Mouse (Mus musculus) megakaryocyte-erythroid progenitor cell, adult 5-6 weeks (primary cell): ENCODE results near the gene Sco1. TPM values are rescaled to one million over a fixed set of nuclear protein-coding genes. Genes with fewer than 3 reads are reported as not detected.
"Not testable (repeated sequence)": the region's sequence is repeated elsewhere in the genome, so short reads cannot be mapped to it uniquely, and the experiment has no call there.

ENCODE experiments used
- ATAC-seq: replicated peaks from 2 replicates; pipeline ENCODE4 v1.8.0; 2016; ENCODE audit warnings: mild to moderate bottlenecking, inconsistent platforms; ENCODE audit not compliant: severe bottlenecking, poor library complexity, low FRiP score, low TSS enrichment
- total RNA-seq, 2 experiments: library from RNA; stranded (forward) in 1 of 2; stranded (reverse) in 1 of 2; fragments of 200-1000, 215-1000 nt in 1 of 2; fragments of >200 nt in 1 of 2; fragmentation: Nextera tagmentation in 1 of 2; gene quantifications; 2 replicates each; pipeline ENCODE4 v1.2.3; 2014 to 2017

Sco1 gene
- total RNA-seq, 2 experiments from 2014 or later: 11.9 to 27.2 TPM

DNA sequence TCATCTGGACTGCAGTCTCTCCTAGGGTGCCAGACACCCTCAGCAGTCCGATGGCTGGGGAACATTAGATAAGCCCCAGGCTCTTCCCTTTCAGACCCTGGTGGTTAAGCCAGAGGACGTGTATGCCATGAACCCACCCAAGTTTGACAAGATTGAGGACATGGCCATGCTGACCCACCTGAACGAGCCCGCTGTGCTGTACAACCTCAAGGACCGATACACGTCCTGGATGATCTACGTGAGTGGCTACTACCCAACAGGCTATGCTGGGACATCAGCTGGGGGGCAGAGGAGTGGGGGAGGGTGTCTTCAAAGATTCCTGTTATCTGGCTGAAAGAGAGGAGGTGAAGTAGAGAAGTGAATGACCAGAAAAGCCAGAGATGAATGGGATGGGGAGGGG, 29.7 kb downstream of the Sco1 start:
- ATAC-seq: no peak

DNA sequence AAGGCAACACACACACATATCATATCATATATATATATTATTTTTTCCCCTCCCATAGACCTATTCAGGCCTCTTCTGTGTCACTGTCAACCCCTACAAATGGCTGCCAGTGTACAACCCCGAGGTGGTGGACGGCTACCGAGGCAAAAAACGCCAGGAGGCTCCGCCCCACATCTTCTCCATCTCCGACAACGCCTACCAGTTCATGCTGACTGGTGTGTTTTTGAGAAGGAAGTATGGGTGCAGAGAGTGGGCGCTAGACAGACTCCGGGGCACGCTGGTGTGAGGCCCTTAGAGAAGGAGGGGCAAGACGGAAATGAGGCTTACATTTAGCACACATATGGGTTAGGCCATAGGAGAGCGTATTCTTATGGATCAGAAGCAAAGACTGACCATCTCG, 30.3 kb downstream of the Sco1 start:
- no peak for ATAC-seq

DNA sequence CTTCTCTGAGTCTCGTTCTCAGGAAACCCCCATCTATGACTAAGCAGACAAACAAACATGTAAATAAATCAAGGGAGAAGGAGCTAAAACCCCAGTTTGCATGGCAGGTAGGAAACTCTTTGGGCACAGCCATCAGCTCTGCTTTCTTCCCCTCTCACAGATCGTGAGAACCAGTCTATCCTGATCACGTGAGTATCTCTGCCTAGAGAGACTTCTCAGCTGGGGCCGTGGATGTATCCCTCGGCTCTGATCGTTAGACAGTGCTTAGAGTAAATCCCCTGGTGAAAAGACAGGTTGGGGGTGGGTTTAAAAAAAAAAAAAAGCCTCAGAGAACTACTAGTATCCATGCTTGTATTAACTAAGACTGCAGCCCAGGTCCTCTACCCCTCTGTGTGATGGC, 30.8 kb downstream of the Sco1 start:
- ATAC-seq: no peak

DNA sequence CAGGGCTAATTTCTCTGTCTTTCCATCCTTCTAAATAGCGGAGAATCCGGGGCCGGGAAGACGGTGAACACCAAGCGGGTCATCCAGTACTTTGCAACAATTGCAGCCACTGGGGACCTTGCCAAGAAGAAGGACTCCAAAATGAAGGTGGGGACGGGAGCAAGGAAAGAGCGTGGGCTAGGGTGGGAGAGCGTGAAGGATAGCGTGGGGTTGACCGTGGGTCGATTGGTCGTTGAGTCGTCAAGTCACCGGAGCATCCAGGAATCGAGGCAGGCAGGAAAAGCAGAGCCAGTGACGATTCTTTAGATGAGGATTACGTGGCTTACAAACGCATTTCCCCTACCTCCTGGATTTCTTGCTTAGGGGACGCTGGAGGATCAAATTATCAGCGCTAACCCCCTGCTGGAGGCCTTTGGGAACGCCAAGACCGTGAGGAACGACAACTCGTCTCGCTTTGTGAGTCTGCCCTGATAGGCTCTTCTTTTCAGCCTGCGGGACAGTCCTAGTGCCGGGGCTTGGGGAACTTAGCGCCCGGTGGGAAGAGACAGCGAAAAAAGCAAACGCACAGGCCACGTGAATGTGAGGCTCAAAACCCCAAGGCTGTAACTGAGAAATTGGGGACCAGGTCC, 31.4 kb downstream of the Sco1 start:
- no peak for ATAC-seq

DNA sequence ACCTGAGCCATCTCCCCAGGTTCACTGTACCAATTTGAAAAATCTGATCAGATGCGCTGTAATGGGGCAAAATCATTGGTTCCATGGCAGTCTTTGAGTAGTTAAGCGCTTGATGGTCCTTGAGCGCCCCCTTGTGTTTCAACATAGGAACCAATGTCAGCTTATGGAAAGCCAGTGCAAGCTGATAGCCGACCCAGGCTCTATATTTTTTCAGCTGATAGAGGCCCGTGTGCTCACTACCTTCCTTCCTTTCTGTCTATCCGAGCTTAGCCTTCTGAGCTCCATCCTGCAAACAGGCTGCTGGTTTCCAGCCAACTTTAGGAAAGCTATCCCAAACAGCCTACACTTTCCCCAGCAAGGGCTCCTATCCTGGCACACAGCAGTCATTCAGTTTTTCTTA, 33.0 kb downstream of the Sco1 start:
- peak; percentile 90 for ATAC-seq

DNA sequence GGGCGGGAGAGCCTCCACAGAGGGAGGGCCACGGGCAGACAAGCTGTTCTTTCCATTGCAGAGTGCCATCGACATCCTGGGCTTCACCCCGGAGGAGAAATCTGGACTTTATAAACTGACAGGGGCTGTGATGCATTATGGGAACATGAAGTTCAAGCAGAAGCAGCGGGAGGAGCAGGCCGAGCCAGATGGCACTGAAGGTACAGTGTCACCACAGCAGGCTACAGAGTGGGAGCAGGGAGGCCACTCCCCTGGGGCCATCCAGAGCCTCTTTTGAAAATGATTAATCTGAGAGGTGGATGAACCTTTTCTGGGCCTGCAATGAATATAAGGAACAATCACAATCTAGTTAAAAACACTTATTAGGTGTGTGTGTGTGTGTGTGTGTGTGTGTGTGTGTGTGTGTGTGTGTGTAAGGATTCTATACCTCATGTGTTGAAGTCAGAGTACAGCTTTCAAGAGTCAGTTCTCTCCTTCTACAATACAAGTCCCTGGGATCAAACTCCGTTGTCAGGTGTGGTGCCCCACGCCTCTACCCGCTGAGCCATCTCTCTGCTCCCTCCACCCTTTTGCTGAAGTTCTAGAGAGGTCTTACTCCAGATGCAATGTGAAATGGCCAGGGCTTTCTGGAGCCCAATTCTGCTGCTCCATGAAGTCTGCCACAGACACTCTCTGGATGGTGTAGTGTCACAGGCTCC, 34.1 kb downstream of the Sco1 start:
- ATAC-seq: no peak

DNA sequence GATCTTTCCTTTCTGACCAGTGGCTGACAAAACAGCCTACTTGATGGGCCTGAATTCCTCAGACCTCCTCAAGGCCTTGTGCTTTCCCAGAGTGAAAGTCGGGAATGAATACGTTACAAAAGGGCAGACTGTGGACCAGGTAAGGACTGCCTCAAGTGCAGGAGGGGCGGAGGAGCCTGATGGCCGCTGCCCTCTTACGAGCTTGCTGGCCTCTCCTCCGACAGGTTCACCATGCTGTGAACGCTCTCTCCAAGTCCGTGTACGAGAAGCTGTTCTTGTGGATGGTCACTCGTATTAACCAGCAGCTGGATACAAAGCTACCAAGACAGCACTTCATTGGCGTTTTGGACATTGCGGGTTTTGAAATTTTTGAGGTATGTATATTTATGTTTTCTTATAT, 34.8 kb downstream of the Sco1 start:
- no peak for ATAC-seq

DNA sequence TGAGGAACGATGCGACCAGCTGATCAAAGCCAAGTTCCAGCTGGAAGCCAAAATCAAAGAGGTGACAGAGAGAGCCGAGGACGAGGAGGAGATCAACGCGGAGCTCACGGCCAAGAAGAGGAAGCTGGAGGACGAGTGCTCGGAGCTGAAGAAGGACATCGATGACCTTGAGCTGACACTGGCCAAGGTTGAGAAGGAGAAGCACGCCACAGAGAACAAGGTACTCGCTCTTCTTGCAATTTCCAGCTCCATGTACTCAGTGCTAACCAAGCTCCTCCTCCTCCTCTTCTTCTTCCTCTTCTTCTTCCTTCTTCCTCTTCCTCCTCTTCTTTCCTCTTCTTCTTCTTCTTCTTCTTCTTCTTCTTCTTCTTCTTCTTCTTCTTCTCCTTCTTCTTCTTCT, 39.9 kb downstream of the Sco1 start:
- ATAC-seq: not testable (repeated sequence)

DNA sequence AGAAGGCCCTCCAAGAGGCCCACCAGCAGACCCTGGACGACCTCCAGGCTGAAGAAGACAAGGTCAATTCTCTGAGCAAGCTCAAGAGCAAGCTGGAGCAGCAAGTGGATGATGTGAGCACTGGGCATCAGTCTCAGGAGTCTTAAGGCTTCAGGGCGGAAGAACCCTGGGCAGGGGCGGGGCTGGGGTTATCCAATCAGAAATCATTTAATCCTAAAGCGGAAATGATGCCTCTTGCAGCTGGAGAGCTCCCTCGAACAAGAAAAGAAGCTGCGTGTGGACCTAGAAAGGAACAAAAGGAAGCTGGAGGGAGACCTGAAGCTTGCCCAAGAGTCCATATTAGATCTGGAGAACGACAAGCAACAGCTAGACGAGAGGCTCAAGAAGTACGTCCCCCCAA, 40.7 kb downstream of the Sco1 start:
- no peak for ATAC-seq

DNA sequence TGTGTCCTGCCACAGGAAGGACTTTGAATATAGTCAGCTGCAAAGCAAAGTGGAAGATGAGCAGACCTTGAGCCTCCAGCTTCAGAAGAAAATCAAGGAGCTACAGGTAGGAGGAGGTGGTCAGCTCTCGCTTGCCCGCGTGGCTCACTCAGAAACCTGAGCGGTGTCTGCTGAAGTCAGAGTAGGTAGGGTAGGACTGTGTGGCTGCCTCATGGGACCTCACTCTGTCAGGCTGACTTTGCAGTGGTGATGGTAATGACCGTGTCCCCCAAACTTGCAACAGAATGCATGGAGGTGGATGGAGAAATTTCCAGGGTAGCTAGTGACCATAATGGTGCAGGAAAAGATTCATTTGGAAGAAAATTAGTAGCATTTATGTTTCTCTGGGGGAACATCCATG, 41.2 kb downstream of the Sco1 start:
- no peak for ATAC-seq

DNA sequence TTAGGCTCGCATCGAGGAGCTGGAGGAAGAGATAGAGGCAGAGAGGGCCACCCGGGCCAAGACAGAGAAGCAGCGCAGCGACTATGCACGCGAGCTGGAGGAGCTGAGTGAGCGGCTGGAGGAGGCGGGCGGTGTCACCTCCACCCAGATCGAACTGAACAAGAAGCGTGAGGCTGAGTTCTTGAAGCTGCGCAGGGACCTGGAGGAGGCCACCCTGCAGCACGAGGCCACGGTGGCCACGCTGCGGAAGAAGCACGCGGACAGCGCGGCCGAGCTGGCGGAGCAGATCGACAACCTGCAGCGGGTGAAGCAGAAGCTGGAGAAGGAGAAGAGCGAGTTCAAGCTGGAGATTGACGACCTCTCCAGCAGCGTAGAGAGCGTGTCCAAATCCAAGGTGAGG, 42.0 kb downstream of the Sco1 start:
- ATAC-seq: no peak

DNA sequence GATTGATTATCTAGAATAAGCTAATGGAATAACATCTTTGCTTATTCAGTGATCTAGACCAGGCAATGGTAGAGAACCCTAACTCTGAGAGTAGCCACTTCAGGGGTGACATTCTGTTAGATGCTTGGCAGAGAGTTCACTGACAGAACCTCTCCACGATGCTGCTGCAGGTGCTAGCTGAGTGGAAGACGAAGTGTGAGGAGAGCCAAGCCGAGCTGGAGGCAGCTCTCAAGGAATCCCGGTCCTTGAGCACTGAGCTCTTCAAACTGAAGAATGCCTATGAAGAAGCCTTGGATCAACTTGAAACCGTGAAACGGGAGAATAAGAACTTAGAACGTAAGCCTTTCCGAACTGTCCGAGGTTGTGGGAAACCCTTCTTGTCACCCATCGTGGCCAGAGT, 45.2 kb downstream of the Sco1 start:
- no peak for ATAC-seq

DNA sequence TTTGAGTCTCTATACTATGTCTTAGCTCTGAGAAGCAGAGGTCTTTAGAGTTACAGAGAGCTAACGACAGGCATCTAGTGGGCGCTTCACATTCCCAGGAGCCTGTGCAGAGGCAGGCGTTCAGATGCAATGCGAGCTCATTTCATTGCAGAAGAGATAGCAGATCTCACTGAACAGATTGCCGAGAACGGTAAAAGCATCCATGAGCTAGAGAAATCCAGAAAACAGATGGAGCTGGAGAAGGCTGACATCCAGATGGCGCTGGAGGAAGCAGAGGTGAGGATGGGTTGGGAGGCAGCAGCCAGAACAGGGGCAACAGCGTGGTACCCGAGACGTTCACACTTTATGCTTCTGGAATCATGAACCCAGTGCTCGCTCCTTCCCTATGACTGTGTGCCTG, 46.0 kb downstream of the Sco1 start:
- no peak for ATAC-seq

DNA sequence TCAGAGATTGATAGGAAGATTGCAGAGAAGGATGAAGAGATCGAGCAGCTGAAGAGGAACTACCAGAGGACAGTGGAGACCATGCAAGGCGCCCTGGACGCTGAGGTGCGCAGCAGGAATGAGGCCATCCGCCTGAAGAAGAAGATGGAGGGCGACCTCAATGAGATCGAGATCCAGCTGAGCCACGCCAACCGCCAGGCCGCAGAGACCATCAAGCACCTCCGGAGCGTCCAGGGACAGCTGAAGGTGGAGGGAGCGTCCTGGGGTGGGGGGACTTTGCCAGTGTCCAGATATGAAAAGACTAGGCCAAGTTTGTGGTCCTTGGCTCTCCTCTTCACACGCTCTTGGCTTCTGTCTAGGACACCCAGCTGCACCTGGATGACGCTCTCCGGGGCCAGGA, 46.8 kb downstream of the Sco1 start:
- ATAC-seq: no peak

DNA sequence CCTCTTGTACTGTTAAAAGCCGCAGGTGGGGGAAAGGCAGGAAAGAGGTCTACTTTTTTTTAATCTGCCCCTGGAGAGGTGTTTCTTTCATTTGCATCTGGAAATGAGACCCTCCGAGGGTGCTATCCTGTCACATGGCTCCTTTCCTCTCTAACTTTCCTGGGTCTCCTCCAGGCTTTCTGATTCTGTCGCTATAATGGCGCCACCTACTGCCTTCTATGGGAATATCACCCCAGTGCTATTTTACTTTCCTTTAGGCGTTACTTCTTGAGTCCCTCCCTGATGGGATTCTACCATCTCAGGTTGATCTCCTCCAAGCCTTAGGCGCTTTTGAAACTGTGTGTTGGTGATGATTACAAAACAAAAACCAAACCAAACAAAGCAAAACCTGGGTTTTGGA, 47.7 kb downstream of the Sco1 start:
- ATAC-seq: peak; percentile 72; the same call in 1 of the 2 replicates

DNA sequence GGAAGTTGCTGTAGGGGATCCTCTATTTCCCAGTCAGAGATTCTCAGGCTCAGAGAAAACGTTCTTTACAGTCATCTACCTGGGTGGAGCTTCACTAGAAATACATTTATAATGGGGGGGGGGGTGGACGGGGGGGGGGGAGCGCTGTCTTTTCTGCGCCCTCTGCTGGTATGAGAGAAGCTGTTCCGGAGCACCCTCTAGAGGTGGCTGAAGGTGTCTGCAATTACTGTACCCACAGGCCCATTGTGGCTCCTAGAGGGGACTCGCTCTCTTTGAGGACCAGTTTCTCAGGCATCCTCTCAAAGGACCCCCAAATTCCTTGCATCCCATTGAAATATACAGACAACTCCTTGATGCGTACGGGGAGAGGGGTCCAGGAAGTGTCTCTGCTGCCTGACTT, 49.2 kb downstream of the Sco1 start:
- ATAC-seq: peak; percentile 85; the same call in 1 of the 2 replicates

DNA sequence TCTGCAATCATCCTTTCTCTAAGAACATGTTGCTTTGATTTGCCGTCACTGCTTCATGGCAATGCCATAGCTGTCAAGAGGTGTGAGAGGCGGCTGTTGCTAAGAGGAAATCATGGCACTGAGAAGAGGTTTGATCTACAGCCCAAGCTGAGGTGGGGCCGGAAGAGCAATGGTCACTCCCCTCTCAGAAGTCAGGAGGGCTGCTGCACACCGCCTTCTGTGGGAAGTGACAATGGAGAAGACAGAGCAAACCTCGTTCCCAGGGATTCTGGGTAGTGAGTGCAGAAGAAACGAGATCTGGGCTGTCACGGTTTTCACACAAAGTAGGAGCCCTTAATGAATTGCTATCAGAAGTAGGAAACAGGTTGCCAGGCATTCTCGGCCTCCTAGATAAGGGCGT, 50.8 kb downstream of the Sco1 start:
- ATAC-seq: no peak

DNA sequence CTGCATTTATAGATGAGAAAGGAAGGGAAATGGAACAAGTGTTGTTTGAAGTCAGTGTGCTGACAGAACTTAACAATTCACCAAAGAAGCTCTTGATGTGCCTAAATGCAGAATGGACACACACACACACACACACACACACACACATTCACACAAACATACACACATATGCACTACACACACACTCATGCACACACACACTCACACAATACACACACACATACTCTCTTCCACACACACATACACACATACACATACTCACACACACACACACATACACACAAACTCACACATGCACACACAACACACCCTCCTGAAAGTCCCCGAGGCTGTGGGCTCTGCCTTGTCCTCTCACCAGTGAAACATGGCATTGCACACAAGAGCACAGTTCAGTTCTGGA, 51.8 kb downstream of the Sco1 start:
- ATAC-seq: no peak

DNA sequence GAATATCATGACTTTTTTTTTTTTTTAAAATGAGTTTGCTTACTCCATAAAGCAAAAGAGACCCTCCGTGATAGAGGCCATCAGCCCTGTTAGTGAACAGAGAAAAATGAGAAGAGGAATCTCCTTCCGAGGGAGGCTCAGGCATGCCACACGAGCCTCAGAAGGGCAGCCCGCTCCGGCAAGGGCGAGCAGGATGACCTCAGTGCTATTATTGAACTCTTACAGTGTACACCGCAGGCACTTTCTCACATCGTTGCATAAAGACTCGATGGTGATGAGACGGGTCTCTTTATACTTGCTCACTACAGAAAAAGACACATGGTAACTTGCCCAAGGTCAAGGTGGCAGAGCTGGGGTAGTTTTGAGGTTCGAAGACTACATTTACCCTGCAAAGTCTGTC, 52.2 kb downstream of the Sco1 start:
- ATAC-seq: no peak

DNA sequence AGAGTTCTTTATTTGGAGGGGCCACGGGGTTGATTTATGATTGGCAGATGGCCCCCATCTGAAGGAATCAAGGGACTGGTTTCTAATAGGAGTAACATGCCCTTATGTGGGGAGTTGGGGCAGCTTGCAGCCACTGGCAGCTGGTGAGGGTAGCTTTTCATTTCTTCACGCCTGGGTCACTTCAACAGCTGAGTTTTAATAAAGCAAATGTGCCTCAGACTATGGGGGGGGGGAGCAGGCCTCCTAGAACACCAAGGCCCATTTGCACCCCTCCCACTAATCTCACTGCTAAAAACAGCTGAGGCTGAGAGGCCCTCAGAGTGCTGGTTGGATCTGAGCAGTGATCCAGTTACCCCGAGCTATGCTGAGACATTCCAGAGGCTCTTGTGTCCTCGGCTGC, 53.2 kb downstream of the Sco1 start:
- no peak for ATAC-seq

DNA sequence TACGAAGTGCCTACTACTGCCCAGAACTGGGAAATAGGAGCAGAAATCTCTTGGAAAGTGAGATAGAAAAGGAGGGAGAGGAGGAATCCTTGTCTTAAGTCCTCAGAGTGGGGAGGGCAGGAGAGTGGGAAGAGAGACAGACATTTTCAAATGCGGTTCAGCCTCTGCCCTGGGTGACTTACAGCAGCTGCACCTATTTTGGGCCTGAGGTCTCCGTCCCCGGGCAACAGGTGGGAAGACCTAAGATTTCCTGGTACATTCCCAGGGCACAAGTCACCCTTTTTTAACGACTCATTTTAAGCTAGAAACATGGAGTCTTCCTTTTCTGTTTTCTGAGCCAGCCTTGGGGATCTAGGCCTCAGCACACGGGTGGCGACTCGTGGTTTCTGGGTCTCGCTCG, 54.5 kb downstream of the Sco1 start:
- no peak for ATAC-seq
